15 mouse cellular contexts compared by ENCODE assay signal in genomic region chr4:140035232-140035631, GRCm38 (mm10).
"Had no signal": no experiment of that assay in that cellular context is flagged by ENCODE, and none has a peak within 500 bp of the region (broad histone marks: within the 10 kb centered on the region; RNA-seq: fewer than 3 reads in every experiment).

No protein-coding gene starts in this region.

- H3K36me3 ChIP-seq: liver, embryonic 13.5 days; liver, embryonic 15.5 days; lung, embryonic 15.5 days; midbrain, embryonic 15.5 days; neural tube, embryonic 12.5 days; stomach, embryonic 15.5 days had no signal

- H3K4me1 ChIP-seq: liver, embryonic 13.5 days; liver, embryonic 15.5 days; megakaryocyte, embryonic 14.5 days had no signal

- H3K9me3 ChIP-seq: liver, embryonic 13.5 days; liver, embryonic 15.5 days; lung, embryonic 15.5 days; midbrain, embryonic 15.5 days; stomach, embryonic 15.5 days had no signal

- DNase-seq: liver, embryonic 13.5 days; liver, postnatal 0 days; lung, adult 2 months; thymus, adult 2 months; thymus, postnatal 25 days; thymus, postnatal 4 days had no signal

- H3K4me3 ChIP-seq: liver, embryonic 13.5 days; liver, embryonic 15.5 days; lung, embryonic 15.5 days; megakaryocyte, embryonic 14.5 days; midbrain, embryonic 13.5 days; midbrain, embryonic 15.5 days; neural tube, embryonic 12.5 days; stomach, embryonic 15.5 days had no signal

- H3K27ac ChIP-seq: liver, embryonic 13.5 days; liver, embryonic 15.5 days; lung, embryonic 15.5 days; macrophage; midbrain, embryonic 13.5 days; midbrain, embryonic 15.5 days; neural tube, embryonic 12.5 days; stomach, embryonic 15.5 days; stomach, postnatal 0 days had no signal

- H3K9ac ChIP-seq: liver, embryonic 13.5 days; liver, embryonic 15.5 days; liver, postnatal 0 days; lung, embryonic 15.5 days; midbrain, embryonic 13.5 days; midbrain, embryonic 15.5 days; neural tube, embryonic 12.5 days; stomach, embryonic 15.5 days had no signal
